Mouse (Mus musculus) heart, postnatal 14 days (tissue): ENCODE measurements around the gene Ak9. TPM values are rescaled to one million over a fixed set of nuclear protein-coding genes. Genes with fewer than 3 reads are reported as not detected.
A peak's percentile ranks its signal among the peaks of the same experiment; 100 is the strongest.

Experiments used
- DNase-seq, 2 experiments: peaks; one replicate each; pipeline ENCODE4 v3.0.0; 2021 to 2022
- intact Hi-C: fragments of 180-260 bp; cut with DNase I; formaldehyde crosslinking; loops from one replicate; pipeline ENCODE4 v1.15.1; 2025
- total RNA-seq, 2 experiments: library from RNA; stranded (reverse); gene quantifications; 2 replicates each; pipeline ENCODE4 v1.2.3; 2021

Ak9 gene
- total RNA-seq, 2 experiments from 2014 or later, result 0.05 to 0.07 TPM

GRCm38 (mm10) chr10:41477278-41478181, 173.8 kb downstream of the Ak9 start:
- DNase-seq, result peak; percentile 69 to 73
- intact Hi-C loops, result no loop called here

GRCm38 (mm10) chr10:41479961-41480360, 176.2 kb downstream of the Ak9 start:
- intact Hi-C loops, result no loop called here

GRCm38 (mm10) chr10:41480938-41481880, 177.4 kb downstream of the Ak9 start:
- DNase-seq, result no peak
- intact Hi-C loops, result no loop called here

More at GRCm38 (mm10) chr10:41479961-41480360, 176.2 kb downstream of the Ak9 start:
- DNase-seq, result no peak

GRCm38 (mm10) chr10:41482446-41482845, 178.7 kb downstream of the Ak9 start:
- intact Hi-C loops, result no loop called here
- no peak for DNase-seq

Other genes starting within 250 kb of the Ak9 start
- not detected for gene Gpr6, start 231.7 kb upstream of the Ak9 start, total RNA-seq
- 10 to 100 TPM; 22.6 to 24.3 TPM for gene Fig4, start 720 bp upstream of the Ak9 start, total RNA-seq
- 1 to 10 TPM; 9.6 to 9.8 TPM for gene Zbtb24, start 146.4 kb downstream of the Ak9 start, total RNA-seq
- gene Mical1, start 172.3 kb downstream of the Ak9 start, total RNA-seq, result 10 to 100 TPM; 20.6 to 20.8 TPM
- gene Smpd2, start 186.4 kb downstream of the Ak9 start, total RNA-seq, result 10 to 100 TPM; 42.8 to 45.3 TPM
- gene Ppil6, start 186.5 kb downstream of the Ak9 start, total RNA-seq, result 1 to 10 TPM; 1.6 to 3.0 TPM
- gene Cd164, start 215.4 kb downstream of the Ak9 start, total RNA-seq, result 100 to 1,000 TPM; 140 to 155 TPM